Mouse (Mus musculus) small intestine, adult 2 months (tissue): ENCODE data around the gene Fcho2.

Experiments
- CTCF ChIP-seq: fragments of 200-500 bp; IDR thresholded peaks from 2 replicates; pipeline ENCODE4 v1.5.1; 2012; ENCODE audit warnings: low read depth, mild to moderate bottlenecking, control low read depth, inconsistent platforms, low read length, moderate library complexity, mixed read lengths; ENCODE audit not compliant: insufficient replicate concordance, insufficient read length; ENCODE audit errors: extremely low read depth
- POLR2A ChIP-seq: fragments of 200-500 bp; IDR thresholded peaks from 2 replicates; pipeline ENCODE4 v1.6.1; 2012; ENCODE audit warnings: low read depth, mild to moderate bottlenecking, control low read depth, inconsistent platforms, low read length, moderate library complexity

DNA sequence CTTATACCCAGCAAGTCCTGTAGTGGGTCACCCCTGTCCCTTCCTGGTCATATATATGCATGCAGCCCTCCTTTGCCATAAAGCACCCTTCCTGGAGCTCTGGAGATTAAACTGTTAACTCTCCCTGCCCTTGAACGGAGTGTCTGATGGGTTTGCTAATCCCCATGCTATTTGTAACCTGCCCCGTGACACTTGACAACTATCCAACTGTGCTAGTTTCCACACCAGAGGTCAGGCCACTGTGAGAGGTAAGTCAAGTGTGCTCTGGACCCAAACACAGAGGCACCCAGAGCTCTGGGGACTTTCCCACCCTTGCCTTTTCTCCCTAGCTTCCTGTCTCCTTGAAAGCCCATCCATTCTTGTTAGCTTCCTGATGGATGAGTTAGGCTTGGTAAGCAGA, 119.7 kb downstream of the Fcho2 start:
- TF ChIP-seq CTCF (no peak), POLR2A (no peak)
